Mouse (Mus musculus) ovary, postnatal 10 days (tissue): ENCODE data around the gene Sfxn5.

Source experiments
- DNase-seq: peaks from one replicate; pipeline ENCODE4 v3.0.0; 2022; ENCODE audit warnings: low spot score

Sfxn5 gene

GRCm38 (mm10) chr6:85364439-85364838 lies 31.2 kb upstream of the Sfxn5 start:
- DNase-seq: no peak

- no peak for DNase-seq
Observed at GRCm38 (mm10) chr6:85363906-85364260, 30.7 kb upstream of the Sfxn5 start.

GRCm38 (mm10) chr6:85363231-85363905 lies 30.1 kb upstream of the Sfxn5 start:
- DNase-seq: no peak

GRCm38 (mm10) chr6:85362610-85363009 lies 29.4 kb upstream of the Sfxn5 start:
- DNase-seq: no peak

- no peak for DNase-seq
Observed at GRCm38 (mm10) chr6:85360311-85360710, 27.1 kb upstream of the Sfxn5 start.

GRCm38 (mm10) chr6:85358877-85359276 lies 25.7 kb upstream of the Sfxn5 start:
- no peak for DNase-seq

GRCm38 (mm10) chr6:85356682-85357465 lies 23.7 kb upstream of the Sfxn5 start:
- no peak for DNase-seq

- DNase-seq: no peak
Observed at GRCm38 (mm10) chr6:85355753-85356152, 22.5 kb upstream of the Sfxn5 start.

- no peak for DNase-seq
Observed at GRCm38 (mm10) chr6:85354709-85355108, 21.5 kb upstream of the Sfxn5 start.

GRCm38 (mm10) chr6:85353706-85354105 lies 20.5 kb upstream of the Sfxn5 start:
- DNase-seq: no peak

- DNase-seq: no peak
Observed at GRCm38 (mm10) chr6:85350157-85350556, 16.9 kb upstream of the Sfxn5 start.

GRCm38 (mm10) chr6:85349246-85349645 lies 16.0 kb upstream of the Sfxn5 start:
- DNase-seq: no peak

- DNase-seq: no peak
Observed at GRCm38 (mm10) chr6:85348133-85348532, 14.9 kb upstream of the Sfxn5 start.

- DNase-seq: peak; percentile 55
Observed at GRCm38 (mm10) chr6:85346028-85346634, 12.9 kb upstream of the Sfxn5 start.

GRCm38 (mm10) chr6:85344929-85345328 lies 11.7 kb upstream of the Sfxn5 start:
- no peak for DNase-seq

- DNase-seq: no peak
Observed at GRCm38 (mm10) chr6:85343027-85343426, 9.8 kb upstream of the Sfxn5 start.

- DNase-seq: no peak
Observed at GRCm38 (mm10) chr6:85341814-85342501, 8.7 kb upstream of the Sfxn5 start.

- no peak for DNase-seq
Observed at GRCm38 (mm10) chr6:85340184-85340583, 7.0 kb upstream of the Sfxn5 start.

- DNase-seq: no peak
Observed at GRCm38 (mm10) chr6:85339273-85339901, 6.2 kb upstream of the Sfxn5 start.

- no peak for DNase-seq
Observed at GRCm38 (mm10) chr6:85336944-85337343, 3.7 kb upstream of the Sfxn5 start.

- no peak for DNase-seq
Observed at GRCm38 (mm10) chr6:85335352-85335751, 2.1 kb upstream of the Sfxn5 start.

- no peak for DNase-seq
Observed at GRCm38 (mm10) chr6:85334851-85335250, 1.6 kb upstream of the Sfxn5 start.
